Mouse (Mus musculus) neural tube, embryonic 11.5 days (tissue): ENCODE measurements around the gene Gm10409. TPM values are rescaled to one million over a fixed set of nuclear protein-coding genes. Genes with fewer than 3 reads are reported as not detected.
"Not testable (repeated sequence)": the region's sequence is repeated elsewhere in the genome, so short reads cannot be mapped to it uniquely, and the experiment has no call there.

Experiments
- ATAC-seq: fragments of 200-750 bp; cut with Nextera tagmentation; 2 replicates; pipeline ENCODE4 v1.8.0; 2017; ENCODE audit warnings: moderate number of reproducible peaks, mild to moderate bottlenecking, moderate TSS enrichment, moderate library complexity; ENCODE audit not compliant: insufficient read depth, low FRiP score, low TSS enrichment
- DNase-seq: peaks from one replicate; pipeline ENCODE4 v3.0.0-alpha.2; 2015; ENCODE audit warnings: low spot score
- H3K27ac ChIP-seq: fragments of 300-500 bp; sonication (generic); 2 replicates; pipeline ENCODE4 v1.5.1; 2014; ENCODE audit warnings: low read depth, mild to moderate bottlenecking, low read length
- H3K27me3 ChIP-seq: fragments of 300-500 bp; sonication (generic); 2 replicates; pipeline ENCODE4 v1.6.1; 2014; ENCODE audit warnings: mild to moderate bottlenecking, low read length, mixed read lengths; ENCODE audit not compliant: control insufficient read depth, insufficient read depth
- H3K36me3 ChIP-seq: fragments of 300-500 bp; sonication (generic); 2 replicates; pipeline ENCODE4 v1.6.1; 2014; ENCODE audit warnings: mild to moderate bottlenecking, low read length, moderate library complexity, mixed read lengths; ENCODE audit not compliant: control insufficient read depth, insufficient read depth
- H3K4me1 ChIP-seq: fragments of 300-500 bp; sonication (generic); 2 replicates; pipeline ENCODE4 v1.6.1; 2014; ENCODE audit warnings: low read length, mixed read lengths; ENCODE audit not compliant: control insufficient read depth, insufficient read depth
- H3K4me2 ChIP-seq: fragments of 300-500 bp; sonication (generic); 2 replicates; pipeline ENCODE4 v1.6.1; 2014; ENCODE audit warnings: low read depth, mild to moderate bottlenecking, moderate library complexity
- H3K4me3 ChIP-seq: fragments of 300-500 bp; sonication (generic); 2 replicates; pipeline ENCODE4 v1.5.1; 2014; ENCODE audit warnings: low read depth, low read length
- H3K9ac ChIP-seq: fragments of 300-500 bp; sonication (generic); 2 replicates; pipeline ENCODE4 v1.6.1; 2014; ENCODE audit warnings: mild to moderate bottlenecking, low read length
- H3K9me3 ChIP-seq: fragments of 300-500 bp; sonication (generic); 2 replicates; pipeline ENCODE4 v1.6.1; 2016; ENCODE audit warnings: low read length; ENCODE audit not compliant: control insufficient read depth
- WGBS: fragments of 180-500 bp; shearing (Covaris S2); extraction: QIAGEN DNeasy Blood & Tissue Kit; methylation state at CpG from one replicate; pipeline ENCODE4 v1.1.7; 2014; 5-methylcytosine and 5-hydroxymethylcytosine counted together
- polyA plus RNA-seq: library from polyadenylated mRNA; unstranded; fragments of >200 nt; fragmentation: Nextera tagmentation; extraction: Ambion mirVana; gene quantifications from 2 replicates; pipeline ENCODE4 v1.2.1, GENCODE M21; 2014

The Gm10409 gene
- 1.8 and 2.3 TPM in 2 replicates for polyA plus RNA-seq

- not testable (repeated sequence) for H3K27ac ChIP-seq, H3K4me2 ChIP-seq, H3K4me3 ChIP-seq, ATAC-seq, H3K9me3 ChIP-seq, H3K27me3 ChIP-seq, H3K36me3 ChIP-seq, DNase-seq, H3K4me1 ChIP-seq, H3K9ac ChIP-seq
- no CpG with 5 or more reads among the region's 32 CpGs for WGBS
These were observed at the start of gene Gm10409 for GRCm38 (mm10) chr14:3412314-3412713. Gene Gm10409, plus strand, starts transcription at chr14:3412614.

- no CpG with 5 or more reads among the region's 2 CpGs for WGBS
- not testable (repeated sequence) for H3K4me1 ChIP-seq, H3K9ac ChIP-seq, H3K36me3 ChIP-seq, H3K9me3 ChIP-seq, H3K4me2 ChIP-seq, DNase-seq, H3K27ac ChIP-seq, ATAC-seq, H3K4me3 ChIP-seq, H3K27me3 ChIP-seq
These were observed 17.6 kb upstream of the Gm10409 start, which contains the start of gene Gm10413 for GRCm38 (mm10) chr14:3394793-3395192. Gene Gm10413, plus strand, starts transcription at chr14:3395093.

- no CpG with 5 or more reads among the region's 2 CpGs for WGBS
- not testable (repeated sequence) for H3K36me3 ChIP-seq, ATAC-seq, H3K4me1 ChIP-seq, H3K27me3 ChIP-seq, H3K4me3 ChIP-seq, H3K9ac ChIP-seq, H3K27ac ChIP-seq, DNase-seq, H3K9me3 ChIP-seq, H3K4me2 ChIP-seq
These were observed 15.4 kb downstream of the Gm10409 start, which contains the start of gene Gm3005 for GRCm38 (mm10) chr14:3427803-3428202. Gene Gm3005, plus strand, starts transcription at chr14:3428103.

- H3K27ac ChIP-seq, H3K4me1 ChIP-seq, H3K27me3 ChIP-seq, H3K4me2 ChIP-seq, DNase-seq, H3K9ac ChIP-seq, H3K9me3 ChIP-seq, H3K36me3 ChIP-seq, H3K4me3 ChIP-seq, ATAC-seq: not testable (repeated sequence)
- no CpG with 5 or more reads among the region's 3 CpGs for WGBS
These were observed 36.7 kb downstream of the Gm10409 start, which contains the start of gene Gm10408 for GRCm38 (mm10) chr14:3449079-3449478. Gene Gm10408, plus strand, starts transcription at chr14:3449379.

Other genes starting within 250 kb of the Gm10409 start
- gene Gm5795, start 224.4 kb upstream of the Gm10409 start, polyA plus RNA-seq: not detected in 2 replicates
- gene D830030K20Rik, start 204.1 kb upstream of the Gm10409 start, polyA plus RNA-seq: 7.1 and 9.3 TPM in 2 replicates
- gene Gm2956, start 80.0 kb upstream of the Gm10409 start, polyA plus RNA-seq: not detected in 2 replicates
- gene Gm10413, start 17.5 kb upstream of the Gm10409 start, polyA plus RNA-seq: not detected in 2 replicates
- 0.73 and 1.5 TPM in 2 replicates for gene Gm3005, start 15.5 kb downstream of the Gm10409 start, polyA plus RNA-seq
- not detected in 2 replicates for gene Gm10408, start 36.8 kb downstream of the Gm10409 start, polyA plus RNA-seq
- gene Gm3012, start 221.9 kb downstream of the Gm10409 start, polyA plus RNA-seq: not detected in 2 replicates
- 1.8 and 2.3 TPM in 2 replicates for gene Gm3020, start 239.4 kb downstream of the Gm10409 start, polyA plus RNA-seq